ENCODE assay signal across 11 mouse cellular contexts in the genomic region with DNA sequence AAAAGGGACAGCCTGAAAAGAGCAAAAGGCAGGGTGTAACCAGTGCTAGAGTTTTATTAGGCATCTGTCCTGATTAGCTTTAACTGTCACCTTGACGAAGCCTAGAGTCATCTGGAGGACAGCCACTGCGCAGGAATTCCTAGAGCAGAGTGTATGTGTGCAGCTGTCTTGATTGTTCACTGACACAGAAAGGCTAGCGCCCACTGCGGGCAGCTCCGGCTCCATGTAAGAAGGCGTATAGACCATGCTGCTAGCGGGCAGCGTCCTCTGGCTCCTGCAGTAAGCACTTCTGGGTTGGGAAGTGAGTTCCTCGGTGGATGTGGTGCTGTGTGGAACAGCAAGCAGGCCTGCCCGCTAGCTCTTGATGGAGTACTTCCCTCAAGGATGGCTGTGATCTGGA.
DNase-seq lines count a peak whose midpoint lies in the region; ATAC-seq lines count a peak whose summit lies in the region.
"Had no signal": no experiment of that assay in that cellular context is flagged by ENCODE, and none has a peak within 500 bp of the region (broad histone marks: within the 10 kb centered on the region; RNA-seq: fewer than 3 reads in every experiment).

No protein-coding gene starts in this region.

- H3K27me3 ChIP-seq in lung, embryonic 16.5 days (ENCODE audit: control insufficient read depth, insufficient read depth, low read depth, low read length) = no peaks in the 10 kb centered on the region
- H3K27me3 ChIP-seq in hindbrain, embryonic 13.5 days = no peaks in the 10 kb centered on the region
- H3K27me3 ChIP-seq: liver, embryonic 15.5 days; neural tube, embryonic 12.5 days had no signal

- WGBS in lung, embryonic 16.5 days = 73% methylated on average over 10 of the region's 10 CpGs
- 69% methylated on average over 10 of the region's 10 CpGs for WGBS in hindbrain, embryonic 13.5 days

- H3K27ac ChIP-seq in lung, embryonic 16.5 days (ENCODE audit: low read length) = no peak overlapping the region
- H3K27ac ChIP-seq in hindbrain, embryonic 13.5 days = peak overlapping the region; percentile 59
- H3K27ac ChIP-seq: layer of hippocampus, adult 2 months; neural tube, embryonic 12.5 days had no signal

- H3K9me3 ChIP-seq in lung, embryonic 16.5 days (ENCODE audit: control insufficient read depth, low read length) = no peaks in the 10 kb centered on the region
- H3K9me3 ChIP-seq in hindbrain, embryonic 13.5 days = no peaks in the 10 kb centered on the region
- H3K9me3 ChIP-seq: liver, embryonic 15.5 days; neural tube, embryonic 12.5 days had no signal

- DNase-seq in embryo, embryonic 10 days (ENCODE audit: low spot score) = peak; percentile 46
- DNase-seq in embryo, embryonic 9.5 days (ENCODE audit: extremely low spot score) = no peak
- DNase-seq in lung, postnatal 4 days = no peak
- DNase-seq in retina, embryonic 14.5 days (ENCODE audit: low spot score) = peak; percentile 51
- no peak for DNase-seq in adrenal gland, postnatal 4 days (ENCODE audit: low spot score in 2 of 2)
- DNase-seq in frontal cortex, adult 2 months (ENCODE audit: extremely low spot score in 1 of 2, low spot score in 1 of 2) = no peak

- H3K9ac ChIP-seq in lung, embryonic 16.5 days (ENCODE audit: low read length) = no peak overlapping the region
- no peak overlapping the region for H3K9ac ChIP-seq in hindbrain, embryonic 13.5 days
- H3K9ac ChIP-seq: liver, embryonic 15.5 days; neural tube, embryonic 12.5 days had no signal

- H3K4me3 ChIP-seq in lung, embryonic 16.5 days (ENCODE audit: low read length) = no peak overlapping the region
- H3K4me3 ChIP-seq in hindbrain, embryonic 13.5 days = no peak overlapping the region
- H3K4me3 ChIP-seq: layer of hippocampus, adult 2 months; liver, embryonic 15.5 days; neural tube, embryonic 12.5 days had no signal

- no peak overlapping the region for H3K4me2 ChIP-seq in lung, embryonic 16.5 days (ENCODE audit: low read depth, low read length)
- no peak overlapping the region for H3K4me2 ChIP-seq in hindbrain, embryonic 13.5 days
- H3K4me2 ChIP-seq: liver, embryonic 15.5 days; neural tube, embryonic 12.5 days had no signal

- ATAC-seq in lung, embryonic 16.5 days (ENCODE audit: low read depth) = 0 out of 2 replicates have a peak, but pooled peaks have one; percentile 23
- ATAC-seq in hindbrain, embryonic 13.5 days (ENCODE audit: low FRiP score) = 0 out of 2 replicates have a peak, but pooled peaks have one; percentile 3

- H3K4me1 ChIP-seq in lung, embryonic 16.5 days (replicated peaks; ENCODE audit: control insufficient read depth, insufficient read depth, low read length) = peaks cover 34% of the 10 kb centered on the region
- peaks cover 52% of the 10 kb centered on the region for H3K4me1 ChIP-seq in hindbrain, embryonic 13.5 days (replicated peaks)

- H3K36me3 ChIP-seq in lung, embryonic 16.5 days (ENCODE audit: control insufficient read depth, insufficient read depth, low read length) = no peaks in the 10 kb centered on the region
- no peaks in the 10 kb centered on the region for H3K36me3 ChIP-seq in hindbrain, embryonic 13.5 days
- H3K36me3 ChIP-seq: liver, embryonic 15.5 days; neural tube, embryonic 12.5 days had no signal

Comparison
In these comparisons a context has a peak if more than half of its experiments do, and no peak if none do; other contexts are left out.
1. DNase-seq: peak in embryo, embryonic 10 days (single experiment) and retina, embryonic 14.5 days (single experiment); none in embryo, embryonic 9.5 days (single experiment), lung, postnatal 4 days (0 of 2), adrenal gland, postnatal 4 days (0 of 2) and frontal cortex, adult 2 months (0 of 2).